Mouse (Mus musculus): Measurements from ENCODE around the gene Stx1a. TPM values are rescaled to one million over a fixed set of nuclear protein-coding genes. Genes with fewer than 3 reads are reported as not detected.
"Not testable (repeated sequence)": the region's sequence is repeated elsewhere in the genome, so short reads cannot be mapped to it uniquely, and the experiment has no call there.

The Stx1a gene
- polyA plus RNA-seq, 2 experiments from 2014 or later: 15.1 to 15.2 TPM

GRCm38 (mm10) chr5:135042105-135042788 is 19.0 kb downstream of the Stx1a start:
- no peak for ATAC-seq

GRCm38 (mm10) chr5:135044575-135044974 is 21.3 kb downstream of the Stx1a start:
- no peak for ATAC-seq

GRCm38 (mm10) chr5:135048539-135048938 is 25.3 kb downstream of the Stx1a start:
- no peak for ATAC-seq

- not testable (repeated sequence) for ATAC-seq
These were observed 26.0 kb downstream of the Stx1a start for GRCm38 (mm10) chr5:135049268-135049667.

- ATAC-seq: no peak
These were observed 30.1 kb downstream of the Stx1a start for GRCm38 (mm10) chr5:135053356-135053755.

- peak; percentile 96 for ATAC-seq
These were observed 40.5 kb downstream of the Stx1a start, which contains the start of gene Dnajc30 for GRCm38 (mm10) chr5:135063629-135064381. Gene Dnajc30 (plus strand): TSS chr5:135064202.

GRCm38 (mm10) chr5:135064382-135064766 is 41.1 kb downstream of the Stx1a start:
- peak; percentile 68 for ATAC-seq

- not testable (repeated sequence) for ATAC-seq
These were observed 41.7 kb downstream of the Stx1a start, which contains the start of gene Bud23 for GRCm38 (mm10) chr5:135064909-135065446. Gene Bud23 (minus strand): TSS chr5:135064959.

- ATAC-seq: no peak
These were observed 42.7 kb downstream of the Stx1a start for GRCm38 (mm10) chr5:135066008-135066407.

GRCm38 (mm10) chr5:135070448-135070847 is 47.2 kb downstream of the Stx1a start:
- ATAC-seq: no peak

GRCm38 (mm10) chr5:135072061-135072460 is 48.8 kb downstream of the Stx1a start:
- ATAC-seq: no peak

GRCm38 (mm10) chr5:135072720-135073119 is 49.4 kb downstream of the Stx1a start:
- no peak for ATAC-seq

- ATAC-seq: no peak
These were observed 50.3 kb downstream of the Stx1a start for GRCm38 (mm10) chr5:135073349-135074150.

- no peak for ATAC-seq
These were observed 52.4 kb downstream of the Stx1a start for GRCm38 (mm10) chr5:135075655-135076054.

- ATAC-seq: no peak
These were observed 53.1 kb downstream of the Stx1a start for GRCm38 (mm10) chr5:135076368-135076767.

GRCm38 (mm10) chr5:135076931-135077505 is 53.7 kb downstream of the Stx1a start:
- ATAC-seq: no peak

- ATAC-seq: peak; percentile 89
These were observed 54.5 kb downstream of the Stx1a start, which contains the start of gene Vps37d for GRCm38 (mm10) chr5:135077564-135078481. Gene Vps37d (minus strand): TSS chr5:135078266.

- no peak for ATAC-seq
These were observed 55.2 kb downstream of the Stx1a start for GRCm38 (mm10) chr5:135078482-135078810.

- no peak for ATAC-seq
These were observed 56.3 kb downstream of the Stx1a start for GRCm38 (mm10) chr5:135079578-135079977.

- no peak for ATAC-seq
These were observed 57.3 kb downstream of the Stx1a start for GRCm38 (mm10) chr5:135080539-135080938.

- no peak for ATAC-seq
These were observed 63.6 kb downstream of the Stx1a start for GRCm38 (mm10) chr5:135086871-135087270.

All from activated CD4-positive, CD25-positive, alpha-beta regulatory T cell, adult 4 months (primary cell).